Mouse (Mus musculus): ENCODE results near the gene Barx1. TPM values are rescaled to one million over a fixed set of nuclear protein-coding genes. Genes with fewer than 3 reads are reported as not detected.

Gene Barx1
- polyA plus RNA-seq, 1 experiment from 2014 or later, result 0.29 TPM

DNA sequence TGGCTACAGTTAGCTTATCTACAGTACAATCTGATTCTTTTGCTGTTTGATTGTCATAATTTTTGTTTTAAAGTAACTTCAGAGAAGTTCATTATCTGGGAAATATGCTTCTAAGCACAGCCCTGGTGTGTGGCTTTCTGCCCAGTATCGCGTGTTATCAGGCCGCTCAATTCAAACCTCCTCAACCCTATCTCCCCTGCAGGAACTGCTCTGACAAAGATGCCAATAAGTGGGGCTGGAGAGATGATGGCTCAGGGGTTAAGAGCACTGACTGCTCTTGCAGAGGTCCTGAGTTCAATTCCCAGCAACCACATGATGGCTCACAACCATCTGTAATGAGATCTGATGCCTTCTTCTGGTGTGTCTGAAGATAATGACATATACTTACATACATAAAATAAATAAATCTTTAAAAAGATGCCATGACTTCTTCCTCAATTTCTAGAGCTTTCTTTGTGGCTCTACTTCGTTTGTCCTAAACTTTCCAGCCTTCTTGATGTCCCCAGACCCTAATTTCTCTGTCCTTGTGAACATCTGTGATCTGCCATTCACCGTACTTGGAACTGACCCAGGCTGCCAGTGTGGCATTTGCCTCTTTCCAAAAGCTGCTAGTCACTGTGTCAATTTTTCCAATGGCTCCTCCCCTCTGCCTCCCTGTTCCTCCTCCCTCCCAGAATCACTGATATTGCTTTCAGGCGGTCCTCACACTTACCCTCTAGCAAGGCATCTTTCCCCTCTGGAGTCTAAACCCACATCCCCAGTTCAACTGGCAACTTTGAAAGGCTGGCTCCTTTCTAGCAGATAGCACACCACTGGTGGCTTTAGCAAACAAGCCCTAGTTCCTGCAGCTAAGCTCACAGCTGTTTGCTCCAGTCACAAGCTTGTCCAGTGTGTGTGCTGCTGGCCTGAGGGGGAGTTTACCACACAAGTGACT is 11.4 kb upstream of the Barx1 start:
- Histone ChIP-seq H3K4me3 (ENCODE audit: low read depth, low read length) (no peak overlapping the region), H3K27ac (ENCODE audit: low read depth, low read length) (no peak overlapping the region), H3K27me3 (replicated peaks; ENCODE audit: control insufficient read depth, insufficient read depth, low read length) (peaks cover 29% of the 10 kb centered on the region), H3K9me3 (ENCODE audit: control insufficient read depth) (no peaks in the 10 kb centered on the region), H3K36me3 (ENCODE audit: control insufficient read depth, insufficient read depth) (no peaks in the 10 kb centered on the region), H3K9ac (ENCODE audit: low read depth, low read length) (no peak overlapping the region), H3K4me2 (replicated peaks; ENCODE audit: low read depth) (no peak overlapping the region), H3K4me1 (replicated peaks; ENCODE audit: control insufficient read depth, insufficient read depth, low read length) (no peaks in the 10 kb centered on the region)
- no peak for ATAC-seq
- 56% methylated on average over 6 of the region's 6 CpGs for WGBS
- TF ChIP-seq CTCF (IDR thresholded peaks at IDR 0.05; ENCODE audit: low read depth), result no peak

DNA sequence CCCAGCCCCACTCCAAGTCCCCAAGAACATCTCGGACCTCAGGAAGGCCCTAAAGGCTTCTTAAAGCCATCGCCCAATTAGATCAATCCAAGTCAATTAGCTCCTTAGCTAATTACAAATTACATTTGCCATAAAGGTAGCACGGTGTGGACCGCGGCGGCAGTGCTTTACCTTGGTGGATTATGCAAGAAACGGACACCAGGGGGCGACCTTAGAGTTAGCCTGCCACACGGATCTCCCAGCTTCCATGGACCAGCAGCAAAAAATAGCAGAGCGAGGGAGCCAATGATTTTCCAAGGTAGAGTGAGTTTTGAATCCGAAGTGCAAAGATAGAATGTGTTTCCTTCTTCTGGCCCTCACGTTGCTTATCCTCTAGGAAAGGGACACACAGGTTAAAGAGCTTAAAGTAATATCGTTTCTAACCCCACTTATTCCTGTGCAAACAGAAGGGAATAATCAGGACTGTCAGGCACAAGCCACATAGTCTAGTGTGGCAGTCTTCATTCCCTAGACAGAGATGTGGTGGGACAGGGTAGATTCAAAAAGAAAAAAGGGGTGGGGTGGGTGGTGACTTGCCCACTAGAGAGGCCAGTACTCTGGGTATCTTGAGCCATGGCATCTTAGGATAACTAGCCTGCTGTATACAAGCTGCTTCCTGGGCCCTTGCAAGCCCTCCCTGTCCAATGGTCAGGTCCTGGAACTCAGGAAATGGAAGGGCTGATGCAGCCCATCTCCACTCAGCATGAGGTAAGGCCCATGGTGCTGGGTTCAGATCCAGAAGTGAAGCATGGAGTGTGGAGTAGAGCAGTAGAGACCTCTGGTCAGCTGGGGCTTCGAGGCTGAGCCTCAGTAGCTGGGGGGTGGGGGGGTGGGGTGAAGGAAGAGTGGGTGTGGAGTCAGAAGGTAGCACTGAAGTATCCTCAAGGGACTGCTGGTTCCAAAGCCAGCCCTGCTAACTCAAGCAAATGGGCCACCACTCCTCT is 8.7 kb upstream of the Barx1 start:
- Histone ChIP-seq H3K4me2 (replicated peaks; ENCODE audit: low read depth) (no peak overlapping the region), H3K4me3 (ENCODE audit: low read depth, low read length) (no peak overlapping the region), H3K27me3 (replicated peaks; ENCODE audit: control insufficient read depth, insufficient read depth, low read length) (peaks cover 56% of the 10 kb centered on the region), H3K27ac (ENCODE audit: low read depth, low read length) (no peak overlapping the region), H3K4me1 (replicated peaks; ENCODE audit: control insufficient read depth, insufficient read depth, low read length) (no peaks in the 10 kb centered on the region), H3K9ac (ENCODE audit: low read depth, low read length) (no peak overlapping the region), H3K9me3 (ENCODE audit: control insufficient read depth) (no peaks in the 10 kb centered on the region), H3K36me3 (ENCODE audit: control insufficient read depth, insufficient read depth) (no peaks in the 10 kb centered on the region)
- peak; percentile 88 for TF ChIP-seq CTCF (IDR thresholded peaks at IDR 0.05; ENCODE audit: low read depth)
- WGBS, result 9% methylated on average over 14 of the region's 14 CpGs
- ATAC-seq, result no peak

DNA sequence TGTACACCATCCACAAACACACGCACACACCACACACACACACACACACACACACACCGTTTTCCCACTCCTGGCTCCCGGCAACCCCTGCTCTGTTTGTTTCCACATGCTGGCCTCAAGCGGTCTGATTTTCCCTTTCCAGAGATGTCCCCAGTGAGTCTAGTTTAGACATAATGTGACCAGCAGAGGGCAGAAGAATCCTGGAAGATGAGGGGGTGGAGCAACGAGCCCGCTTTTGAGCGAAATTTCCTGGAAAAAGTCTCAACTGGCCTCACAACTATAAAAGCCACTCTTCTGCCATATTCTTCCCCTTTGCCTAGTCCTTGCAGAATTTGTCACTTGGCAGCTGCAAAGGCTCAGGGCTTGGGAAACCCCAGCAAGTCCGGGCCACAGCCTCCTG is 7.2 kb upstream of the Barx1 start:
- Histone ChIP-seq H3K9ac (ENCODE audit: low read depth, low read length) (no peak overlapping the region), H3K27me3 (replicated peaks; ENCODE audit: control insufficient read depth, insufficient read depth, low read length) (peaks cover 71% of the 10 kb centered on the region), H3K36me3 (ENCODE audit: control insufficient read depth, insufficient read depth) (no peaks in the 10 kb centered on the region), H3K9me3 (ENCODE audit: control insufficient read depth) (no peaks in the 10 kb centered on the region), H3K4me2 (replicated peaks; ENCODE audit: low read depth) (no peak overlapping the region), H3K4me1 (replicated peaks; ENCODE audit: control insufficient read depth, insufficient read depth, low read length) (no peaks in the 10 kb centered on the region), H3K4me3 (ENCODE audit: low read depth, low read length) (no peak overlapping the region), H3K27ac (ENCODE audit: low read depth, low read length) (no peak overlapping the region)
- ATAC-seq, result peak; percentile 32; the same call in 1 of the 2 replicates
- TF ChIP-seq CTCF (IDR thresholded peaks at IDR 0.05; ENCODE audit: low read depth), result peak; percentile 88
- WGBS, result 2% methylated on average over 8 of the region's 8 CpGs

DNA sequence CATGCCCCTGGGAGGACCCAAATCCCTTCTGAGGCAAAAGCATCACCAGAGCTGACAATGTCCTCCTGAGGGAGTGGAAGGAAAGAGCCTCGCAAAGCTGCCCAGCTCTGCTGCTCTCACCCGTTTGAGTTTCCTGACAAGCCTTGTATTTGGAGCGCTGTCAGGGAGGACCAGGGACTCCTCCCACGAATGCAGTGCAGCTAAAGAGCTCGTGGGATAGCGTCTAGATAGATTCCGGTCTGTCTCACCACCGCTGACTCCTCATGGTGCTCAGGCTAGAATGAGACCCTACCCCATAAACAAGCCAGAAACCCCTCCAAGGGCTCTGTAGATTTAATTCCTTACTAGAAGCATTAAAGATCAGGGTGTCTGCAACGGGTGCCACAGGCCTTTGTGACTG is 5.0 kb upstream of the Barx1 start:
- 4% methylated on average over 9 of the region's 9 CpGs for WGBS
- Histone ChIP-seq H3K27ac (ENCODE audit: low read depth, low read length) (no peak overlapping the region), H3K27me3 (replicated peaks; ENCODE audit: control insufficient read depth, insufficient read depth, low read length) (peaks cover 92% of the 10 kb centered on the region), H3K4me2 (replicated peaks; ENCODE audit: low read depth) (no peak overlapping the region), H3K36me3 (ENCODE audit: control insufficient read depth, insufficient read depth) (no peaks in the 10 kb centered on the region), H3K4me1 (replicated peaks; ENCODE audit: control insufficient read depth, insufficient read depth, low read length) (no peaks in the 10 kb centered on the region), H3K9me3 (ENCODE audit: control insufficient read depth) (no peaks in the 10 kb centered on the region), H3K9ac (ENCODE audit: low read depth, low read length) (no peak overlapping the region), H3K4me3 (ENCODE audit: low read depth, low read length) (no peak overlapping the region)
- no peak for TF ChIP-seq CTCF (IDR thresholded peaks at IDR 0.05; ENCODE audit: low read depth)
- ATAC-seq, result no peak

DNA sequence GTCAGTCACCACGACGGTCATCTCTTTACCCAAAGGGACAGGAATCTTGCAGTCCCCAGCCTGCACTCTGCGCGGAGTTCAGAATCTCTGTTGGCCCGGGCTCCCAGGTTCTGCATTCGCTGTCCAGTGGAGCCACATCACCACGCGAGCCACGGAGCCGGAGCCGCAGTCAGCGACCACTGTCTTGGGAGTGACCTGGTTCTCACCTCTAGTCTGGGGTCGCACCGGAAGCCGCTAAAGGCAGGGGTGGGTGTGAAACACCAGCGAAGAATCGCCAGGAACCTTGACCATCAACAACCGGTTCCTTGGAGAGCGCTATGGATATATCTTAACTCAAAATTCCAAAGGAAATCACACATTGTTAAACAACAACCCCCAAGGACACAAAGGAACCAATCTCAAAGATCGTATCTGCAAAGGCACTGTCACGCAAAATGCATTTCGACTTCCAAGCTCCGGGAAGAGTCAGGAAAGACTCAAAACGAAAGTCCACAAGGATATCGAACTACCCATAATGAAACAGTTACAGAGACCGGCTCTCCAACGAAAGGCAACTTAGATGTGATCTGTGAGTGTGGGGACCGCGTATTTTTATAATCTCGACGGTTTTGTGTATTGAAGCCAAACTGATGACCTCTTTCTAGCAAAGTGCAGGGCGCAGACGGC is 4.1 kb upstream of the Barx1 start:
- peak overlapping the region; percentile 53 for H3K4me2 ChIP-seq (replicated peaks; ENCODE audit: low read depth)
- H3K27ac ChIP-seq (ENCODE audit: low read depth, low read length), result no peak overlapping the region
- no peaks in the 10 kb centered on the region for H3K36me3 ChIP-seq (ENCODE audit: control insufficient read depth, insufficient read depth)
- H3K27me3 ChIP-seq (replicated peaks; ENCODE audit: control insufficient read depth, insufficient read depth, low read length), result peaks cover 93% of the 10 kb centered on the region
- H3K4me1 ChIP-seq (replicated peaks; ENCODE audit: control insufficient read depth, insufficient read depth, low read length), result no peaks in the 10 kb centered on the region
- ATAC-seq, result no peak
- H3K4me3 ChIP-seq (ENCODE audit: low read depth, low read length), result peak overlapping the region; percentile 23
- under 1% methylated on average over 33 of the region's 33 CpGs for WGBS
- no peak for TF ChIP-seq CTCF (IDR thresholded peaks at IDR 0.05; ENCODE audit: low read depth)
- H3K9me3 ChIP-seq (ENCODE audit: control insufficient read depth), result no peaks in the 10 kb centered on the region
- no peak overlapping the region for H3K9ac ChIP-seq (ENCODE audit: low read depth, low read length)

Data from intestine, postnatal 0 days (tissue).